8 mouse cellular contexts compared by ENCODE assay signal in genomic region chr7:25284171-25284570, GRCm38 (mm10). TPM values are rescaled to one million over a fixed set of nuclear protein-coding genes. Genes with fewer than 3 reads are reported as not detected.
DNase-seq lines count a peak whose midpoint lies in the region; ATAC-seq and TF ChIP-seq lines count a peak whose summit lies in the region.

No protein-coding gene starts in this region.

- peak; percentile 24 for DNase-seq in cerebellum, adult 11 months
- DNase-seq in lung, embryonic 14.5 days: no peak
- DNase-seq in lung, postnatal 4 days: no peak
- no peak for DNase-seq in thymus, postnatal 10 days (ENCODE audit: low spot score in 2 of 2)
- DNase-seq in ovary, adult 18-20 months (ENCODE audit: low spot score): no peak

- H3K9me3 ChIP-seq in lung, embryonic 14.5 days (ENCODE audit: low read depth, low read length): no peaks in the 10 kb centered on the region
- no peaks in the 10 kb centered on the region for H3K9me3 ChIP-seq in intestine, postnatal 0 days (ENCODE audit: control insufficient read depth)
- no peaks in the 10 kb centered on the region for H3K9me3 ChIP-seq in neural tube, embryonic 14.5 days (ENCODE audit: control insufficient read depth, low read length)

- no peak for ATAC-seq in cerebellum, adult (ENCODE audit: insufficient number of reproducible peaks, low FRiP score, low TSS enrichment)
- no peak for ATAC-seq in lung, embryonic 14.5 days (ENCODE audit: insufficient read depth)
- no peak for ATAC-seq in intestine, postnatal 0 days
- no peak for ATAC-seq in neural tube, embryonic 14.5 days (ENCODE audit: low read depth)

- peak overlapping the region; percentile 76 for H3K4me3 ChIP-seq in lung, embryonic 14.5 days (ENCODE audit: low read depth, low read length)
- H3K4me3 ChIP-seq in intestine, postnatal 0 days (ENCODE audit: low read depth, low read length): no peak overlapping the region
- peak overlapping the region; percentile 76 for H3K4me3 ChIP-seq in neural tube, embryonic 14.5 days (ENCODE audit: low read depth, low read length)

- peak overlapping the region; percentile 26; the same call in 1 of the 2 replicates for H3K27ac ChIP-seq in lung, embryonic 14.5 days (ENCODE audit: low read depth)
- no peak overlapping the region; the same call in 1 of the 2 replicates for H3K27ac ChIP-seq in intestine, postnatal 0 days (ENCODE audit: low read depth, low read length)
- 0 out of 2 replicates have a peak overlapping the region, but pooled peaks have one; percentile 23 for H3K27ac ChIP-seq in neural tube, embryonic 14.5 days (ENCODE audit: low read depth, low read length)

- peaks cover 27% of the 10 kb centered on the region for H3K4me1 ChIP-seq in lung, embryonic 14.5 days (ENCODE audit: insufficient read depth)
- H3K4me1 ChIP-seq in intestine, postnatal 0 days (replicated peaks; ENCODE audit: control insufficient read depth, insufficient read depth, low read length): peaks cover 23% of the 10 kb centered on the region; the same call in 1 of the 2 replicates
- H3K4me1 ChIP-seq in neural tube, embryonic 14.5 days (ENCODE audit: control insufficient read depth, insufficient read depth, low read length): peaks cover 44% of the 10 kb centered on the region

- H3K36me3 ChIP-seq in lung, embryonic 14.5 days (ENCODE audit: insufficient read depth): peaks cover 46% of the 10 kb centered on the region
- H3K36me3 ChIP-seq in intestine, postnatal 0 days (ENCODE audit: control insufficient read depth, insufficient read depth): peaks cover 46% of the 10 kb centered on the region
- peaks cover 41% of the 10 kb centered on the region for H3K36me3 ChIP-seq in neural tube, embryonic 14.5 days (ENCODE audit: control insufficient read depth, insufficient read depth, low read length)

- 50% methylated on average over 2 of the region's 2 CpGs for WGBS in lung, embryonic 14.5 days
- 57% methylated on average over 2 of the region's 2 CpGs for WGBS in intestine, postnatal 0 days
- 65% methylated on average over 2 of the region's 2 CpGs for WGBS in neural tube, embryonic 14.5 days

- peak overlapping the region; percentile 93 for H3K4me2 ChIP-seq in lung, embryonic 14.5 days
- H3K4me2 ChIP-seq in intestine, postnatal 0 days (replicated peaks; ENCODE audit: low read depth): peak overlapping the region; percentile 96
- peak overlapping the region; percentile 90 for H3K4me2 ChIP-seq in neural tube, embryonic 14.5 days (ENCODE audit: low read depth, low read length)

- H3K27me3 ChIP-seq in lung, embryonic 14.5 days (ENCODE audit: insufficient read depth, low read length): no peaks in the 10 kb centered on the region
- H3K27me3 ChIP-seq in intestine, postnatal 0 days (replicated peaks; ENCODE audit: control insufficient read depth, insufficient read depth, low read length): no peaks in the 10 kb centered on the region
- no peaks in the 10 kb centered on the region for H3K27me3 ChIP-seq in neural tube, embryonic 14.5 days (ENCODE audit: control insufficient read depth, insufficient read depth, low read length)

- no peak for TF ChIP-seq CTCF in lung, embryonic 14.5 days (IDR thresholded peaks at IDR 0.05; ENCODE audit: low read depth)
- no peak for TF ChIP-seq CTCF in intestine, postnatal 0 days (IDR thresholded peaks at IDR 0.05; ENCODE audit: low read depth)

- H3K9ac ChIP-seq in lung, embryonic 14.5 days: peak overlapping the region; percentile 75
- H3K9ac ChIP-seq in intestine, postnatal 0 days (ENCODE audit: low read depth, low read length): no peak overlapping the region
- H3K9ac ChIP-seq in neural tube, embryonic 14.5 days (replicated peaks; ENCODE audit: low read depth, low read length): peak overlapping the region; percentile 35

RNA-seq across cellular contexts. Expression of gene Pafah1b3, which starts 13.6 kb away (rescaled TPM):
- 175 and 183 TPM in 2 replicates for polyA plus RNA-seq in lung, embryonic 14.5 days (2014; fragmentation: Nextera tagmentation; extraction: Ambion mirVana)
- 87.6 and 91.9 TPM in 2 replicates for polyA plus RNA-seq in intestine, postnatal 0 days (2015; fragmentation: Nextera tagmentation; extraction: Ambion mirVana)
- 561 and 590 TPM in 2 replicates for polyA plus RNA-seq in neural tube, embryonic 14.5 days (2014; fragmentation: Nextera tagmentation; extraction: Ambion mirVana)

RNA-seq across cellular contexts. Expression of gene Cic, which starts 16.7 kb away (rescaled TPM):
- polyA plus RNA-seq in lung, embryonic 14.5 days (2014; fragmentation: Nextera tagmentation; extraction: Ambion mirVana): 31.1 and 39.1 TPM in 2 replicates
- 17.2 and 21.7 TPM in 2 replicates for polyA plus RNA-seq in intestine, postnatal 0 days (2015; fragmentation: Nextera tagmentation; extraction: Ambion mirVana)
- 43.3 and 46.6 TPM in 2 replicates for polyA plus RNA-seq in neural tube, embryonic 14.5 days (2014; fragmentation: Nextera tagmentation; extraction: Ambion mirVana)

RNA-seq across cellular contexts. Expression of gene Prr19, which starts 17.0 kb away (rescaled TPM):
- polyA plus RNA-seq in lung, embryonic 14.5 days (2014; fragmentation: Nextera tagmentation; extraction: Ambion mirVana): 0.26 and 0.29 TPM in 2 replicates
- polyA plus RNA-seq in intestine, postnatal 0 days (2015; fragmentation: Nextera tagmentation; extraction: Ambion mirVana): 0.12 TPM in 1 of 2 replicates, not detected in the other
- 2.7 and 4.3 TPM in 2 replicates for polyA plus RNA-seq in neural tube, embryonic 14.5 days (2014; fragmentation: Nextera tagmentation; extraction: Ambion mirVana)

RNA-seq across cellular contexts. Expression of gene Tmem145, which starts 21.7 kb away (rescaled TPM):
- 0.25 TPM in 1 of 2 replicates, not detected in the other for polyA plus RNA-seq in lung, embryonic 14.5 days (2014; fragmentation: Nextera tagmentation; extraction: Ambion mirVana)
- polyA plus RNA-seq in intestine, postnatal 0 days (2015; fragmentation: Nextera tagmentation; extraction: Ambion mirVana): 0.69 and 0.92 TPM in 2 replicates
- polyA plus RNA-seq in neural tube, embryonic 14.5 days (2014; fragmentation: Nextera tagmentation; extraction: Ambion mirVana): 70.6 and 94.9 TPM in 2 replicates

RNA-seq across cellular contexts. Expression of gene Megf8, which starts 32.8 kb away (rescaled TPM):
- polyA plus RNA-seq in lung, embryonic 14.5 days (2014; fragmentation: Nextera tagmentation; extraction: Ambion mirVana): 12.2 and 14.9 TPM in 2 replicates
- 3.4 and 3.8 TPM in 2 replicates for polyA plus RNA-seq in intestine, postnatal 0 days (2015; fragmentation: Nextera tagmentation; extraction: Ambion mirVana)
- polyA plus RNA-seq in neural tube, embryonic 14.5 days (2014; fragmentation: Nextera tagmentation; extraction: Ambion mirVana): 22.6 and 22.9 TPM in 2 replicates
